Mouse (Mus musculus) heart, embryonic 12.5 days (tissue): ENCODE data around the gene Cav3. TPM values are rescaled to one million over a fixed set of nuclear protein-coding genes. Genes with fewer than 3 reads are reported as not detected.

Experiments
- ATAC-seq: fragments of 200-750 bp; cut with Nextera tagmentation; 2 replicates; pipeline ENCODE4 v1.8.0; 2017; ENCODE audit warnings: moderate TSS enrichment, moderate library complexity; ENCODE audit not compliant: insufficient number of reproducible peaks, low FRiP score
- H3K27ac ChIP-seq: fragments of 300-500 bp; sonication (generic); 2 replicates; pipeline ENCODE4 v1.5.1; 2016; ENCODE audit warnings: mild to moderate bottlenecking, moderate library complexity; ENCODE audit not compliant: poor library complexity, severe bottlenecking
- H3K27me3 ChIP-seq: fragments of 300-500 bp; sonication (generic); replicated peaks from 2 replicates; pipeline ENCODE4 v1.6.1; 2016; ENCODE audit warnings: mild to moderate bottlenecking, moderate library complexity
- H3K36me3 ChIP-seq: fragments of 300-500 bp; sonication (generic); 2 replicates; pipeline ENCODE4 v1.6.1; 2016; ENCODE audit warnings: mild to moderate bottlenecking, moderate library complexity
- H3K4me1 ChIP-seq: fragments of 300-500 bp; sonication (generic); replicated peaks from 2 replicates; pipeline ENCODE4 v1.6.1; 2016; ENCODE audit warnings: mild to moderate bottlenecking
- H3K4me2 ChIP-seq: fragments of 300-500 bp; sonication (generic); 2 replicates; pipeline ENCODE4 v1.6.1; 2016; ENCODE audit warnings: mild to moderate bottlenecking, moderate library complexity
- H3K4me3 ChIP-seq: fragments of 300-500 bp; sonication (generic); 2 replicates; pipeline ENCODE4 v1.5.1; 2016; ENCODE audit warnings: mild to moderate bottlenecking
- H3K9ac ChIP-seq: fragments of 300-500 bp; sonication (generic); 2 replicates; pipeline ENCODE4 v1.6.1; 2016; ENCODE audit warnings: mild to moderate bottlenecking, moderate library complexity
- H3K9me3 ChIP-seq: fragments of 300-500 bp; sonication (generic); replicated peaks from 2 replicates; pipeline ENCODE4 v1.6.1; 2016; ENCODE audit warnings: mild to moderate bottlenecking, moderate library complexity
- WGBS: fragments of 180-500 bp; shearing (Covaris S2); methylation state at CpG from one replicate; pipeline ENCODE4 v1.1.7; 2016; 5-methylcytosine and 5-hydroxymethylcytosine counted together
- polyA plus RNA-seq: library from polyadenylated mRNA; unstranded; fragments of >200 nt; fragmentation: Nextera tagmentation; extraction: Ambion mirVana; gene quantifications from 2 replicates; pipeline ENCODE4 v1.2.1, GENCODE M21; 2016

The Cav3 gene
- 61.3 and 63.8 TPM in 2 replicates for polyA plus RNA-seq

DNA sequence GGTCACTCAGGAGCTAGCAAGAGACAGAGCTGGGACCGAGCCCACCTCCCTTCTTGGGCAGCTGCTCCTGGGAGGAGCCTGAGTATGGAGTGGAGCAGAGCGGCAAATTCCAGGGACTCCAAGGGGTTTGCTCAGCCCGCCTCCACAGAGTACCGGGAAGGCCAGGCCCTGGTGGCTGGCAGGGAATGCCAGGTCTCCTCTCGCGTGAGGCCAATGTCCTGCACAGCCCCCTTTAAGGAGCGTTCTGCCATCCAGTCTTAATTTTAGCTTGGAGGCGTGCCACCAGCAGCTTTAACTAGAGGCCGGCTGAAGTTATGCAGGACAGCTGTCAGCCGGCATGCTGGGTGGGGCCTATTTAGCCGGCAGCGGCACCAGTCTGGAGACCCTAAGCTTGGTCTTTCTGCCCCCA is at the start of gene Cav3:
Gene Cav3, plus strand, starts transcription at position 165 of the 409 bp plus-strand sequence.
- 30% methylated on average over 12 of the region's 12 CpGs for WGBS
- H3K9ac ChIP-seq, result peak within 1 kb of the TSS; percentile 66
- H3K4me1 ChIP-seq, result peaks cover 27% of the 10 kb centered on the region
- peak within 1 kb of the TSS; percentile 92 for H3K27ac ChIP-seq
- peak within 1 kb of the TSS; percentile 40 for H3K4me3 ChIP-seq
- H3K36me3 ChIP-seq, result no peaks in the 10 kb centered on the region
- no peaks in the 10 kb centered on the region for H3K9me3 ChIP-seq
- H3K4me2 ChIP-seq, result peak within 1 kb of the TSS; percentile 66
- H3K27me3 ChIP-seq, result no peaks in the 10 kb centered on the region
- peak; percentile 82 for ATAC-seq

DNA sequence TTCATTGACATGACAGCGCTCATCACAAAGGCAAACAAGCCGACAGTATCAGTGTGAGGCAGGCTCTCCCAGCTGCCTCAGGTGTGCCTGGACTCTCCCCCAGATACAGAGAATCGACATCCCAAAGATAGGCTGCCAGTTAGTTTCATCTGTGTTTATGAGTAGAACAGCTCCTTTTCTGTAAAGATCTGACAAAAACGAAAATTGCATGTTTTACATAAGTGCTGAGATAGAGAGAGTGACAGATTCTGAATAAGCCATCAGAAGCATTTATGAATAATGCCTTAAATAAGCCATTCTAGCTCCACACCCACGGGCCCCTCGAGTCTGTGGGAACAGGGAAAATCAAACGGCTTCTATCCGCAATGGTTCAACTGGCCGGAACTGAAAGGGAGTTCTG is 40.0 kb upstream of the Cav3 start:
- no peak overlapping the region for H3K27ac ChIP-seq
- no peaks in the 10 kb centered on the region for H3K27me3 ChIP-seq
- 73% methylated on average over 9 of the region's 9 CpGs for WGBS
- no peak overlapping the region for H3K9ac ChIP-seq
- H3K4me1 ChIP-seq, result no peaks in the 10 kb centered on the region
- H3K9me3 ChIP-seq, result peaks cover 15% of the 10 kb centered on the region
- no peak for ATAC-seq
- no peak overlapping the region for H3K4me2 ChIP-seq
- H3K4me3 ChIP-seq, result no peak overlapping the region
- no peaks in the 10 kb centered on the region for H3K36me3 ChIP-seq

DNA sequence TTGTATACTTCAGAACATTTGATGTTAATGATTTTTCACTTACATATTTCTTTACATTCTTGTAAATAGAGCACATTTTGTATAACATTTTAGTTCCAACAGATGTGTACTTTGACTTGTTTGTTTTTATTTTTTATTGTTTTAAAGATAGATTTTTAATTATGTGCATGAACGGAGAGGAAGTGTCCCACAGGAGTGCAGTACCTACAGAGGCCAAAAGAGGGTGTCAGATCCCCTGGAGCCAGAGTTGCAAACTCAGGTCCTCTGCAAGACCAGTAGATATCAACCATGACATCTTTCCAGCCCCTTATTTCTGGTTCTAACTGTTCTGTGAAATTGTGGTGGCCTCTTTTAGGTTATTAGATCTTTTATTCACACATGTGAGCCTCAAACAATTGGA is 38.4 kb upstream of the Cav3 start:
- H3K4me1 ChIP-seq, result no peaks in the 10 kb centered on the region
- no peaks in the 10 kb centered on the region for H3K27me3 ChIP-seq
- H3K4me2 ChIP-seq, result no peak overlapping the region
- H3K4me3 ChIP-seq, result no peak overlapping the region
- no peaks in the 10 kb centered on the region for H3K36me3 ChIP-seq
- no peak for ATAC-seq
- WGBS, result 93% methylated on average over 1 of the region's 1 CpGs
- no peak overlapping the region for H3K9ac ChIP-seq
- H3K9me3 ChIP-seq, result peaks cover 15% of the 10 kb centered on the region
- H3K27ac ChIP-seq, result no peak overlapping the region

DNA sequence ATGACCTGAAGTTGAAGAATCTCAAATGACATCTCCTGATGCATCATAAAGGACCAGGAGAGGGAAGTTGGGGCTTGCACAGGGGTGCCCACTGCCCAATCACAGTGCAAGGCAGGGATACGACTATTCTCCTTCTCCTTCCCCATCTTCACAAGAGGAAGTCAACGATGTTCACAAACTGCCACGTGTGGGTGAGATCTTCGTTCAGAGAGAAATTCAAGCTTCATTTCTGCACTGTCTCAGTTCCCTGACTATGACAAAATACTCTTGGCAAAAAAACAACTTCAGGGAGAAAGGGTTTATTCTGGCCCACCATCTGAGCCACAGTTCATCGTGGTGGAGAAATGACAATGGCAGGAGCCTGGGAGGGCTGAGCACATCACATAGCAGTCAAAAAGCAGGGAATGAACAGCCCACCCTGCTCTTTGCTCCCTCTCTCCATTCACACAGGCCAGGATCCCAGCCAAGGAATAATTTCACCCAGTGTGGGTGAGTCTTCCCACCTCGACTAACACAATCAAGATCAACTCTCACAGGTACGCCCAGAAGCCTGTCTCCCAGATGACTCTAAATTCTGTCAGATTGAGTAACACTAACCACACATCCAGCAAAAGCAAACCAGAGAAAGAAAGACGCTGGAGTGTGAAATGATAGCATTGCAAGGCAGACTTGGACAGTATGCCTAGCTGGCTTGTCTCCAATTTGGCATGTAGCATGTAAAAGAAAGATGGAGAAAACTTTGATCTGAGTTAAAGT is 35.4 kb upstream of the Cav3 start:
- Histone ChIP-seq H3K36me3 (no peaks in the 10 kb centered on the region), H3K4me3 (no peak overlapping the region), H3K9me3 (peaks cover 15% of the 10 kb centered on the region), H3K9ac (no peak overlapping the region), H3K4me2 (no peak overlapping the region), H3K27ac (no peak overlapping the region), H3K27me3 (no peaks in the 10 kb centered on the region), H3K4me1 (no peaks in the 10 kb centered on the region)
- 72% methylated on average over 8 of the region's 8 CpGs for WGBS
- no peak for ATAC-seq

DNA sequence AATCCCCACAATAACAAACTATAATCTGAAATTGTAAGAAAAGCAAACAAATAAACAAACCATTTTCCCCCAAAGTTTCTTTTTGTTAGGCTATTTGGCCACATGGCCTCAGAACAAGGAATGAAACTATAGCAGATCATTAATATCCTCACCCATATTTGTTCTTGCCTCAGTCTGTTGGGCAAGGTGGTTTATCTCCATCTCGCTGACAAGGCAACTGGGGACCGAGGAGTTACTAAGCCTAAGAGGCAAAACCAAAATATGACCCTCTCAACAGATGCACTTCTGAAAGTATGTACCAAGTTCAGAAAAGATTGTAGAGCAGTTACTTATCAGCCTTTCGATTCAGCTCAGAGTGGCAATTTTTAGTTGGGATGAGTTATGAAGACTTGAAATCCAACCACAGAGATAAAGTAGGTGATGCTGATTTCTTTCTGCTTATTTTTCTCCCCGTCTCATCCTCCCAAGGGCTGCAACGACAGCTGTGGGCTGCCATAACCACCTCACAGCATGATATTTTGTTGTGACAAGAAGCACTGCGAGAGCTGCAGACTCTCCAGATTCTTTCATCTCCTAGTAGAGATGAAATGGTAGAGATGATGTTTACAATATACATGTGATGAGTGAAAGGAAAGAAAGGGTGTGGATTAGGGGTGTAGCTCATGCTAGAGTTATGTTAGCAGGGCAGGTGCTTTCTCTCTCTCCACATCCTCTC is 33.1 kb upstream of the Cav3 start:
- H3K9ac ChIP-seq, result no peak overlapping the region
- H3K27me3 ChIP-seq, result no peaks in the 10 kb centered on the region
- no peak overlapping the region for H3K4me2 ChIP-seq
- 61% methylated on average over 6 of the region's 6 CpGs for WGBS
- no peaks in the 10 kb centered on the region for H3K36me3 ChIP-seq
- H3K4me1 ChIP-seq, result no peaks in the 10 kb centered on the region
- H3K4me3 ChIP-seq, result no peak overlapping the region
- H3K27ac ChIP-seq, result no peak overlapping the region
- H3K9me3 ChIP-seq, result peaks cover 11% of the 10 kb centered on the region
- no peak for ATAC-seq

DNA sequence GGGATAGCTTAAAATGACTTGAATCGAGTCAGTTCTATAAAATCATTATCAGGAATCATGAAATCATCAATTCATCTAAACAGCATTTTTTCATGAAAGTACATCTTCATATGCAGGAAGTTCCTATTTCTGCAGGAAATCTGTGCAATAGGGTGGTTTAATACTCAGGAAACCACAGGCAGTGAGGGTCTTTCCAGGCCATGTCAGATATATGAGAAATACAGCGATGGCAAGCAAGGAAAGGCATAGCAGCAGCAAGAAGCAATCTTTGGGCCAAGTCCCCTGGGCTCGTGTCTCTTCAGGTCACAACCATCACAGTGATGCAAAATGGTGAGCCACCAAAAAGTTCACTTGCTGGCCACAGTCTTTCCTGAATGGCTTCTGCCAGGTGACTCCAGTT is 13.6 kb upstream of the Cav3 start:
- Histone ChIP-seq H3K9me3 (no peaks in the 10 kb centered on the region), H3K4me1 (no peaks in the 10 kb centered on the region), H3K36me3 (no peaks in the 10 kb centered on the region), H3K4me3 (no peak overlapping the region), H3K9ac (no peak overlapping the region), H3K27me3 (no peaks in the 10 kb centered on the region), H3K27ac (no peak overlapping the region), H3K4me2 (no peak overlapping the region)
- WGBS, result 80% methylated on average over 3 of the region's 3 CpGs
- ATAC-seq, result no peak

DNA sequence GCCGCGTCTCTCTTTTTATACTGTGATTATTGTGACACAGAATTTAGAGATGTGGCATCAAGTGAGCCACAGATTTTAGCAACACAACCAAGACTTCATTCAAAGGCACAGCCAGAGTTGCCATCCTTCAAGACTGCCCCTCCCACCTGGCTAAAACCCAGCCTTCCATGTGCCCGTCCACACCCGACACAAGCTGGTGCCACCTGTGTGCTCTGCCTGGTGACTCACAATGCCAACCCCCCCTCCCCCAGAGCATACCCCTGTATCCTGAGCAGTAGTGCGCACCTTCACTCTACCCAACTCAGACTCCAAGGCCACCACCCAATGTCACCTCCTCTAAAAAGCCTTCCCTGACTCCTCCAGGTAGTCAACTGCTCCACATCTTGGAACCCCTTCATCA is 2.2 kb downstream of the Cav3 start:
- Histone ChIP-seq H3K4me2 (peak overlapping the region; percentile 52; the same call in 1 of the 2 replicates), H3K36me3 (no peaks in the 10 kb centered on the region), H3K4me3 (no peak overlapping the region), H3K4me1 (peaks cover 32% of the 10 kb centered on the region), H3K9ac (no peak overlapping the region), H3K27ac (no peak overlapping the region), H3K9me3 (no peaks in the 10 kb centered on the region), H3K27me3 (no peaks in the 10 kb centered on the region)
- WGBS, result 92% methylated on average over 5 of the region's 5 CpGs
- ATAC-seq, result no peak

DNA sequence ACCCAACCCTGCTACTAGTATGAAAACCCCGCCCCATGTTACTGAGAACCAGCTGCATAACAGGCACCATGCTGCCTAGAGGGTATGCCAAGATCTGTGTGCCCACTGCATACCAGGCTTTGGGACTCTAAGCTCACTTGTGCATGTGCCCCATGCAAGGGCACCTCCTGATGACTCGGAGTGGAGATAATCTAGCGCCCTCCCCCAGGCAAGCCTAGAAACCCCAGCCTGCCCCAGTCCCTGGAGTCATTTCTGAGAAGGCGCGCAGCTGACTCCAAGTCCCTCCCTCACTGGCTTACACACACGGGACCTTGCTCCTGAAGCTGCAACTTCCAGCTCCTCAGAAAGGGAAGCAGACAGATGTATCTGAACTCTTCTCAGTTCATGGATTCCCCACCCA is 4.0 kb downstream of the Cav3 start:
- Histone ChIP-seq H3K4me1 (peaks cover 32% of the 10 kb centered on the region), H3K4me2 (no peak overlapping the region), H3K27me3 (no peaks in the 10 kb centered on the region), H3K4me3 (no peak overlapping the region), H3K9ac (no peak overlapping the region), H3K27ac (no peak overlapping the region), H3K36me3 (no peaks in the 10 kb centered on the region), H3K9me3 (no peaks in the 10 kb centered on the region)
- ATAC-seq, result no peak
- 76% methylated on average over 6 of the region's 6 CpGs for WGBS

DNA sequence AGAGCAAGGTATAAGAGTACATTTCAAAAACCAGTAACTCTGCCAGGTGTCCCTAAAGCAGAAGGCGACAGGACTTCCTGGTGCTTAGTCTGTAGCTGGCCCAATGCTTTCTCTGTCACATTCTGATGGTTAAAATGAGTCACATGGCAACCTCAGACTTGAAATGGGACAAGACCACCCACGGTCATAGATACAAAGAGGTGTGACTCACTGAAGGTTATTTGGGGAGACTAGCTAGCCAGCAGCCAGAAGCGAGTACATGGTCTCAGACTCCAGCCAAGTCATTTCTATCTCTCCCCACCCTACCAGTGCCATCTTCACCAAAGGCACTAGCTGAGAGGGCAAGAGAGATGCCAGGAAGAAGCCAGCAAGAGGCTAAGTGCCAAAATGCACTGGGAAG is 6.1 kb downstream of the Cav3 start:
- ATAC-seq, result no peak
- no peak overlapping the region for H3K4me3 ChIP-seq
- no peak overlapping the region for H3K9ac ChIP-seq
- no peak overlapping the region for H3K27ac ChIP-seq
- H3K9me3 ChIP-seq, result 0 out of 2 replicates have a peak, but pooled peaks cover 3% of the 10 kb centered on the region
- no peaks in the 10 kb centered on the region for H3K27me3 ChIP-seq
- peaks cover 9% of the 10 kb centered on the region; the same call in 1 of the 2 replicates for H3K36me3 ChIP-seq
- H3K4me2 ChIP-seq, result no peak overlapping the region
- peaks cover 29% of the 10 kb centered on the region for H3K4me1 ChIP-seq
- WGBS, result 65% methylated on average over 3 of the region's 3 CpGs

DNA sequence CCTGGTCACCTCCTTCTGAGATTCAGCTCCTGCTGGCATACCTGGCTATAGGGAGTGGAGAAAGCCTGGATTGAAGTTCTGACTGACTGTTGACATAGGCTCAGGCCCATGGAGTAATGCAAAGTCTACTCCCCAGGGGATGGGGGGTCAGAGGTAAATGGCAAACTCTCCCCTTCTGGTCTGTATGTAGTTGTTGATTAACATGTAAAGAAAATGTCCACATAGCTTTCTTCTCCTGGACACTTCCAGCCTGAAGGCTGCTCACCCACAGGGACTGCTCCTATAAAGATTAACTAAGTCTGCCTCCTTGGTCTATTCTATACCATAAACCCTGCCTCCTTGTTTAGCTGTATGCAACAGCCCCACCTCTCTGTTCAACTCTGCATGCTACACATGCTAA is 6.7 kb downstream of the Cav3 start:
- H3K27ac ChIP-seq, result no peak overlapping the region
- H3K9ac ChIP-seq, result no peak overlapping the region
- no peaks in the 10 kb centered on the region for H3K27me3 ChIP-seq
- ATAC-seq, result no peak
- 0 out of 2 replicates have a peak, but pooled peaks cover 3% of the 10 kb centered on the region for H3K9me3 ChIP-seq
- no peak overlapping the region for H3K4me2 ChIP-seq
- H3K4me1 ChIP-seq, result peaks cover 29% of the 10 kb centered on the region
- H3K36me3 ChIP-seq, result peaks cover 9% of the 10 kb centered on the region; the same call in 1 of the 2 replicates
- H3K4me3 ChIP-seq, result no peak overlapping the region

DNA sequence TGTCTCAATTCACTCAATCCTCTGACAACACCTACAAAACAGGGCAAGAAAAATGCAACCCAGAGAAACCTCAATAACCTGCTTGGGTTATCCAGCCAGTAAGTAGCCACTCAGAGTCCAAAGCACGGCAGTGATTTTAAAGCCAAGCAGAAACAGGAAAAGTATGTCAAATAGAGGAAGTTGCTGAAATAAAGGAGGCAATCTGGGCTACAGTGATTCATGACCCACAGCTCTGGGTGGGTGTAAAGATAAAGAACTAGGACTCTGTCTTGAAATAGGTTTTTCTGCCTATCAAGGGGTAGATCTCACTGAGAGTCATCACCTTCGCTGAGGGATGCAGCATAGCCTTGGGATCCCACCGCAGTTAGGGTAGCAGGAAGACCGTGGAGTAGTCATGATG is 12.3 kb downstream of the Cav3 start:
- 78% methylated on average over 4 of the region's 4 CpGs for WGBS
- ATAC-seq, result no peak

More for the DNA sequence above, 12.3 kb downstream of the Cav3 start:
- H3K27ac ChIP-seq, result no peak overlapping the region
- no peak overlapping the region for H3K4me3 ChIP-seq
- no peaks in the 10 kb centered on the region for H3K27me3 ChIP-seq
- H3K4me1 ChIP-seq, result no peaks in the 10 kb centered on the region
- no peak overlapping the region for H3K9ac ChIP-seq
- H3K36me3 ChIP-seq, result peaks cover 17% of the 10 kb centered on the region
- H3K4me2 ChIP-seq, result no peak overlapping the region
- 0 out of 2 replicates have a peak, but pooled peaks cover 3% of the 10 kb centered on the region for H3K9me3 ChIP-seq
